Mouse (Mus musculus) G1E (cell line): ENCODE data around the gene Gpr89. TPM values are rescaled to one million over a fixed set of nuclear protein-coding genes. Genes with fewer than 3 reads are reported as not detected.
A peak's percentile ranks its signal among the peaks of the same experiment; 100 is the strongest.

Source experiments
- ATAC-seq: 2 replicates; pipeline ENCODE4 v1.8.0; 2016; ENCODE audit warnings: mild to moderate bottlenecking; ENCODE audit not compliant: insufficient number of reproducible peaks, poor library complexity, low FRiP score, severe bottlenecking; ENCODE audit errors: extremely low read depth
- DNase-seq: peaks from one replicate; pipeline ENCODE4 v3.0.0; 2012; ENCODE audit warnings: low spot score
- H3K27me3 ChIP-seq: 2 replicates; pipeline ENCODE4 v1.6.1; 2012; ENCODE audit warnings: mild to moderate bottlenecking, low read length, inconsistent platforms; ENCODE audit not compliant: insufficient read depth
- H3K36me3 ChIP-seq: replicated peaks from 2 replicates; pipeline ENCODE3; 2012; ENCODE audit warnings: mild to moderate bottlenecking, inconsistent platforms
- H3K4me1 ChIP-seq: 2 replicates; pipeline ENCODE4 v1.6.1; 2012; ENCODE audit warnings: low read depth, low read length, inconsistent platforms, mixed read lengths; ENCODE audit not compliant: insufficient read depth
- H3K4me3 ChIP-seq: 2 replicates; pipeline ENCODE4 v1.5.1; 2012; ENCODE audit warnings: low read depth, mild to moderate bottlenecking, inconsistent platforms, low read length, moderate library complexity, mixed read lengths
- H3K9me3 ChIP-seq: replicated peaks from 2 replicates; pipeline ENCODE4 v1.6.1; 2012; ENCODE audit warnings: inconsistent platforms
- CTCF ChIP-seq: IDR thresholded peaks from 2 replicates; pipeline ENCODE4 v1.5.1; 2012; ENCODE audit warnings: low read depth, low read length, inconsistent platforms, mixed read lengths
- GATA1 ChIP-seq: IDR thresholded peaks from 2 replicates; pipeline ENCODE4 v1.6.1; 2012; ENCODE audit warnings: borderline replicate concordance, low read length, inconsistent platforms, mixed read lengths
- GATA2 ChIP-seq: IDR thresholded peaks from 2 replicates; pipeline ENCODE4 v1.6.1; 2012; ENCODE audit warnings: low read depth, low read length, inconsistent platforms, borderline replicate concordance
- POLR2AphosphoS5 ChIP-seq: IDR thresholded peaks from 2 replicates; pipeline ENCODE4 v1.6.1; 2012; ENCODE audit warnings: low read depth, low read length, inconsistent platforms; ENCODE audit not compliant: insufficient replicate concordance
- TAL1 ChIP-seq: conservative IDR thresholded peaks from 2 replicates; pipeline ENCODE4 v1.6.1; 2012; ENCODE audit warnings: low read depth, low read length, inconsistent platforms, mixed read lengths
- polyA plus RNA-seq: library from polyadenylated mRNA; stranded (reverse); fragments of >175 nt; gene quantifications from 2 replicates; pipeline ENCODE4 v1.2.3, GENCODE M21; 2012
- total RNA-seq, 2 experiments: library from RNA; stranded (forward) in 1 of 2; stranded (reverse) in 1 of 2; fragments of 200-1000 nt in 1 of 2; fragments of >200 nt in 1 of 2; fragmentation: Nextera tagmentation in 1 of 2; gene quantifications; 2 replicates each; pipeline ENCODE4 v1.2.3; 2014 to 2017

The Gpr89 gene
- total and polyA plus RNA-seq, 3 experiments: 2.6 to 37.3 (median 26.8) TPM

GRCm38 (mm10) chr3:96829856-96830255, 75.3 kb downstream of the Gpr89 start:
- Histone ChIP-seq H3K9me3 (no peaks in the 10 kb centered on the region), H3K27me3 (peaks cover 26% of the 10 kb centered on the region), H3K4me1 (peaks cover 30% of the 10 kb centered on the region), H3K4me3 (no peak overlapping the region), H3K36me3 (no peaks in the 10 kb centered on the region)
- ATAC-seq: no peak
- no peak for TF ChIP-seq GATA2
- DNase-seq: no peak

GRCm38 (mm10) chr3:96828984-96829383, 76.2 kb downstream of the Gpr89 start, which contains the start of the genes Pdzk1 and Cd160:
Gene Pdzk1, plus strand, starts transcription at chr3:96829284.
Gene Cd160, minus strand, starts transcription at chr3:96829351.
- ATAC-seq (no peak), DNase-seq (no peak)
- Histone ChIP-seq H3K36me3 (no peaks in the 10 kb centered on the region), H3K27me3 (peaks cover 22% of the 10 kb centered on the region), H3K4me3 (no peak within 1 kb of the TSS), H3K4me1 (peaks cover 38% of the 10 kb centered on the region), H3K9me3 (no peaks in the 10 kb centered on the region)
- TF ChIP-seq GATA1 (no peak), CTCF (no peak), TAL1 (no peak), POLR2AphosphoS5 (no peak), GATA2 (no peak)

GRCm38 (mm10) chr3:96828308-96828864, 76.8 kb downstream of the Gpr89 start:
- no peak for ATAC-seq

GRCm38 (mm10) chr3:96825261-96825660, 79.9 kb downstream of the Gpr89 start:
- peaks cover 9% of the 10 kb centered on the region for H3K27me3 ChIP-seq
- ATAC-seq (no peak), DNase-seq (no peak)
- no peaks in the 10 kb centered on the region for H3K9me3 ChIP-seq
- peaks cover 61% of the 10 kb centered on the region for H3K4me1 ChIP-seq
- H3K4me3 ChIP-seq: no peak overlapping the region
- no peaks in the 10 kb centered on the region for H3K36me3 ChIP-seq
- no peak for TF ChIP-seq GATA1
- TF ChIP-seq TAL1: no peak
- TF ChIP-seq GATA2: no peak
- no peak for TF ChIP-seq CTCF
- no peak for TF ChIP-seq POLR2AphosphoS5

More at GRCm38 (mm10) chr3:96828308-96828864, 76.8 kb downstream of the Gpr89 start:
- Histone ChIP-seq H3K27me3 (peaks cover 22% of the 10 kb centered on the region), H3K4me3 (no peak overlapping the region), H3K9me3 (no peaks in the 10 kb centered on the region), H3K4me1 (peaks cover 44% of the 10 kb centered on the region), H3K36me3 (no peaks in the 10 kb centered on the region)
- DNase-seq: no peak
- TF ChIP-seq POLR2AphosphoS5: no peak
- no peak for TF ChIP-seq TAL1
- no peak for TF ChIP-seq GATA2
- no peak for TF ChIP-seq GATA1
- no peak for TF ChIP-seq CTCF

- peaks cover 60% of the 10 kb centered on the region for H3K4me1 ChIP-seq
- DNase-seq (no peak), ATAC-seq (no peak)
- TF ChIP-seq CTCF: no peak
- TF ChIP-seq POLR2AphosphoS5: no peak
- TF ChIP-seq GATA2: no peak
- no peak for TF ChIP-seq TAL1
- no peaks in the 10 kb centered on the region for H3K9me3 ChIP-seq
- no peaks in the 10 kb centered on the region for H3K36me3 ChIP-seq
- H3K27me3 ChIP-seq: peaks cover 8% of the 10 kb centered on the region
- no peak overlapping the region for H3K4me3 ChIP-seq
These were observed 80.5 kb downstream of the Gpr89 start for GRCm38 (mm10) chr3:96824614-96825013.

- no peak for TF ChIP-seq GATA1
- TF ChIP-seq TAL1: peak; percentile 92
- Histone ChIP-seq H3K36me3 (no peaks in the 10 kb centered on the region), H3K9me3 (no peaks in the 10 kb centered on the region), H3K4me1 (peaks cover 54% of the 10 kb centered on the region), H3K27me3 (peaks cover 11% of the 10 kb centered on the region), H3K4me3 (peak overlapping the region; percentile 10; the same call in 1 of the 2 replicates)
- ATAC-seq (peak; percentile 88), DNase-seq (peak; percentile 65)
These were observed 81.4 kb downstream of the Gpr89 start for GRCm38 (mm10) chr3:96823701-96824100.

GRCm38 (mm10) chr3:96821581-96821980, 83.6 kb downstream of the Gpr89 start:
- no peaks in the 10 kb centered on the region for H3K9me3 ChIP-seq
- DNase-seq: no peak
- no peak for ATAC-seq
- H3K4me3 ChIP-seq: no peak overlapping the region
- peaks cover 44% of the 10 kb centered on the region for H3K4me1 ChIP-seq
- H3K36me3 ChIP-seq: no peaks in the 10 kb centered on the region
- no peak for TF ChIP-seq TAL1
- no peak for TF ChIP-seq GATA1
- no peak for TF ChIP-seq POLR2AphosphoS5
- TF ChIP-seq CTCF: no peak
- TF ChIP-seq GATA2: no peak
- peaks cover 16% of the 10 kb centered on the region for H3K27me3 ChIP-seq
